Mouse (Mus musculus): Measurements from ENCODE around the gene Notch1. TPM values are rescaled to one million over a fixed set of nuclear protein-coding genes. Genes with fewer than 3 reads are reported as not detected.

The Notch1 gene
- polyA plus RNA-seq, 1 experiment = 159 TPM

DNA sequence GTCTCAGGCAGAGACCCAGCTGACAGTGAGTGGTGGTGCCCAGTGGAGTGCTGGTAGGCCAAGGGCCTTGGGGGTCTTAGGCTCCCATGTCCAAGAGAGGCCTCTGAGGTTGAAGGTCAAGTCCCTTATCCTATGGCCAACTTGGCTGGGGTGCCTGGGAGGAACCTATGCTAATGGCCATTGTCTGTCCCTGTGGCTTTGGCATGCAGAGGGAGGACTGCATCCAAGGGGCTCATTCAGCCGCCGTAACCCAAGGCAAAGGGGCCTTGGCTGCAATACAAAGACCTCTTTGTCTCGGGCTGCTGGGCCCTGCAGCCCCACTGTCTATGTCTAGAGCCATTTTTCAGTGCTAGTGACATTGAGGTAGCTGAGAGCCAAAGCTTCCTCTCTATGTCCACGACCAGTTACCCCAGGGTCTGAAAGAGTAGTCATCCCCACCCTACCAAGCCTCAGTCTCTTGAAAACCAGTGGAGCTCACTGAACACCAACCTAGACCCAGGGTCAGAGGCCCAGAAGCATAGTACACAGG, 19.1 kb upstream of the Notch1 start:
- H3K27me3 ChIP-seq (ENCODE audit: control insufficient read depth, insufficient read depth, low read length) = no peaks in the 10 kb centered on the region
- DNase-seq = no peak
- H3K4me3 ChIP-seq (ENCODE audit: control insufficient read depth, insufficient read depth, low read length) = no peak overlapping the region
- WGBS = 95% methylated on average over 4 of the region's 4 CpGs
- H3K27ac ChIP-seq (ENCODE audit: control insufficient read depth, insufficient read depth, low read length) = no peak overlapping the region
- no peak for TF ChIP-seq CTCF (IDR thresholded peaks at IDR 0.05; ENCODE audit: borderline replicate concordance, control insufficient read depth, extremely low read depth, insufficient read depth, low read length, poor library complexity)
- no peak for TF ChIP-seq POLR2A (IDR thresholded peaks at IDR 0.05; ENCODE audit: control insufficient read depth, extremely low read depth, insufficient read depth, low read length, poor library complexity)
- no peaks in the 10 kb centered on the region for H3K36me3 ChIP-seq (ENCODE audit: control insufficient read depth, insufficient read depth, low read length)
- peaks cover 18% of the 10 kb centered on the region for H3K4me1 ChIP-seq (replicated peaks; ENCODE audit: control insufficient read depth, insufficient read depth, low read length)

GRCm38 (mm10) chr2:26534616-26535015, 18.2 kb upstream of the Notch1 start:
- no peaks in the 10 kb centered on the region for H3K36me3 ChIP-seq (ENCODE audit: control insufficient read depth, insufficient read depth, low read length)
- H3K4me3 ChIP-seq (ENCODE audit: control insufficient read depth, insufficient read depth, low read length) = no peak overlapping the region
- whole genome bisulfite sequencing = 52% methylated on average over 2 of the region's 2 CpGs
- no peak for TF ChIP-seq POLR2A (IDR thresholded peaks at IDR 0.05; ENCODE audit: control insufficient read depth, extremely low read depth, insufficient read depth, low read length, poor library complexity)
- no peak for TF ChIP-seq CTCF (IDR thresholded peaks at IDR 0.05; ENCODE audit: borderline replicate concordance, control insufficient read depth, extremely low read depth, insufficient read depth, low read length, poor library complexity)
- DNase-seq = no peak
- H3K27ac ChIP-seq (ENCODE audit: control insufficient read depth, insufficient read depth, low read length) = no peak overlapping the region
- H3K27me3 ChIP-seq (ENCODE audit: control insufficient read depth, insufficient read depth, low read length) = no peaks in the 10 kb centered on the region
- H3K4me1 ChIP-seq (replicated peaks; ENCODE audit: control insufficient read depth, insufficient read depth, low read length) = peaks cover 15% of the 10 kb centered on the region

DNA sequence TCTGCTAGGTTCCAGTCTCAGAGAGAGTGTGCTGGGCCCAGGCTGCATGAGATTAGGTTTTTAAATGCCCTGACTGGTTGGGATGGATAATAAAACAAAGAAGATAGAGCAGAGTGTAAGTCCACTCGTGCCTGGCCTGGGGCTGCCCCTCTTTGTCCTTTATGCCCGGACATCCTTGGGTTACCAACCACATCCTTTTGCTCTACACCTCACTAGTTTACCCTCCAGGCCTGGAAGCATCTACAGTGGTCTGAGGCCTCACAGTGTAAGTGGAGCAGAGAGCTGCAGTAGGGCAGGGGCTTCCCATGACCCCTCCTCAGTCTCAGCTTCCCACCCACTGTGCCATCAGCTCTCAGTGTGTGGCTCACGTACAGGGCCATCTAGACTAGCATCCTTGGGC, 17.7 kb upstream of the Notch1 start:
- H3K27ac ChIP-seq (ENCODE audit: control insufficient read depth, insufficient read depth, low read length) = no peak overlapping the region
- H3K4me1 ChIP-seq (replicated peaks; ENCODE audit: control insufficient read depth, insufficient read depth, low read length) = peaks cover 16% of the 10 kb centered on the region
- no peaks in the 10 kb centered on the region for H3K36me3 ChIP-seq (ENCODE audit: control insufficient read depth, insufficient read depth, low read length)
- no peaks in the 10 kb centered on the region for H3K27me3 ChIP-seq (ENCODE audit: control insufficient read depth, insufficient read depth, low read length)
- 65% methylated on average over 3 of the region's 3 CpGs for WGBS
- TF ChIP-seq POLR2A (IDR thresholded peaks at IDR 0.05; ENCODE audit: control insufficient read depth, extremely low read depth, insufficient read depth, low read length, poor library complexity) (no peak), CTCF (IDR thresholded peaks at IDR 0.05; ENCODE audit: borderline replicate concordance, control insufficient read depth, extremely low read depth, insufficient read depth, low read length, poor library complexity) (no peak)
- no peak for DNase-seq
- H3K4me3 ChIP-seq (ENCODE audit: control insufficient read depth, insufficient read depth, low read length) = no peak overlapping the region

- peaks cover 20% of the 10 kb centered on the region for H3K4me1 ChIP-seq (replicated peaks; ENCODE audit: control insufficient read depth, insufficient read depth, low read length)
- WGBS = 43% methylated on average over 5 of the region's 5 CpGs
- no peak for DNase-seq
- no peaks in the 10 kb centered on the region for H3K36me3 ChIP-seq (ENCODE audit: control insufficient read depth, insufficient read depth, low read length)
- no peak overlapping the region for H3K27ac ChIP-seq (ENCODE audit: control insufficient read depth, insufficient read depth, low read length)
- no peak overlapping the region for H3K4me3 ChIP-seq (ENCODE audit: control insufficient read depth, insufficient read depth, low read length)
- no peak for TF ChIP-seq CTCF (IDR thresholded peaks at IDR 0.05; ENCODE audit: borderline replicate concordance, control insufficient read depth, extremely low read depth, insufficient read depth, low read length, poor library complexity)
- no peak for TF ChIP-seq POLR2A (IDR thresholded peaks at IDR 0.05; ENCODE audit: control insufficient read depth, extremely low read depth, insufficient read depth, low read length, poor library complexity)
- H3K27me3 ChIP-seq (ENCODE audit: control insufficient read depth, insufficient read depth, low read length) = no peaks in the 10 kb centered on the region
Observed at GRCm38 (mm10) chr2:26533249-26533648, 16.8 kb upstream of the Notch1 start.

DNA sequence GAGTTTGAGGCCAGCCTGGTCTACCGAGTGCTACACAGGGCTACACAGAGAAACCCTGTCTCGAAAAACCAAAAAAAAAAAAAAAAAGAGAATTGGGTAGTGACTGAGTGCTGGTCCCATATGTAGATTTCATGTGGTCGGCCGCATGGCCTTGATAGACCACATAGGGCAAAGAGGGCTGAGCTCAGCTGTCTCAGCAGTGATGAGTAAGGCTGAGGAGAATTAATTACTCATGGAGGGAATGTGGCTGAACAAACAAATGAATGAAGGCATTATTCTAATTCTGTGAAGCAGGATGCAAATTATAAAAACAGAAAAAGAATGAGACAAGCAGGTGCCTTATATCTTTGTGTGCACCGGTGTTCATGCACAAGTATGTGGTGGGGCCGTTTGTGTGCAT, 15.4 kb upstream of the Notch1 start:
- DNase-seq = no peak
- TF ChIP-seq CTCF (IDR thresholded peaks at IDR 0.05; ENCODE audit: borderline replicate concordance, control insufficient read depth, extremely low read depth, insufficient read depth, low read length, poor library complexity) (no peak), POLR2A (IDR thresholded peaks at IDR 0.05; ENCODE audit: control insufficient read depth, extremely low read depth, insufficient read depth, low read length, poor library complexity) (no peak)
- whole genome bisulfite sequencing = 58% methylated on average over 6 of the region's 6 CpGs
- Histone ChIP-seq H3K4me1 (replicated peaks; ENCODE audit: control insufficient read depth, insufficient read depth, low read length) (peaks cover 20% of the 10 kb centered on the region), H3K27me3 (ENCODE audit: control insufficient read depth, insufficient read depth, low read length) (no peaks in the 10 kb centered on the region), H3K4me3 (ENCODE audit: control insufficient read depth, insufficient read depth, low read length) (no peak overlapping the region), H3K36me3 (ENCODE audit: control insufficient read depth, insufficient read depth, low read length) (no peaks in the 10 kb centered on the region), H3K27ac (ENCODE audit: control insufficient read depth, insufficient read depth, low read length) (no peak overlapping the region)

DNA sequence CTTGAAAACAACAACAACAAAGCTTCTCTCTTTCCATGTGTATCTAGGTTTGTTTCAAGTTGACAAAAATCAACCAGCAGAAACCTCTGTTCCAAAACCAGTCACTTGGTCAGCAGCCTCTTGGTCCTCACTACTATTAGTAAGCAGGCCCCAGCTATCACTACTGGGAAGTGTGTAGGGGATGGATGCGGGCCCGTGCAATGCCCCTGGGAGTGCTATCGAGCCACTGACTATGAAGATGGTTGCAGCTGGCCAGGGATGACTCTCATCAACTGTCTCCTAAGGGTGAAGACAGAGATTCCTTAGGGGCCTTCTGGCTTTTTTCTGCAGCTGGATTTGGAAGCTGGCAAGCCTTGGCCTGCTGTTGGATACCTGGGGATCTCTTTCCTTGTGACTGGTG, 13.4 kb upstream of the Notch1 start:
- no peak overlapping the region for H3K4me3 ChIP-seq (ENCODE audit: control insufficient read depth, insufficient read depth, low read length)
- no peak for DNase-seq
- peaks cover 22% of the 10 kb centered on the region for H3K4me1 ChIP-seq (replicated peaks; ENCODE audit: control insufficient read depth, insufficient read depth, low read length)
- H3K36me3 ChIP-seq (ENCODE audit: control insufficient read depth, insufficient read depth, low read length) = no peaks in the 10 kb centered on the region
- TF ChIP-seq POLR2A (IDR thresholded peaks at IDR 0.05; ENCODE audit: control insufficient read depth, extremely low read depth, insufficient read depth, low read length, poor library complexity) (no peak), CTCF (IDR thresholded peaks at IDR 0.05; ENCODE audit: borderline replicate concordance, control insufficient read depth, extremely low read depth, insufficient read depth, low read length, poor library complexity) (no peak)
- 65% methylated on average over 3 of the region's 3 CpGs for WGBS
- no peak overlapping the region for H3K27ac ChIP-seq (ENCODE audit: control insufficient read depth, insufficient read depth, low read length)
- no peaks in the 10 kb centered on the region for H3K27me3 ChIP-seq (ENCODE audit: control insufficient read depth, insufficient read depth, low read length)
